Mouse (Mus musculus) kidney, adult 11 months (tissue): ENCODE results near the gene Sgpp2.

Source experiments
- DNase-seq: peaks from one replicate; pipeline ENCODE4 v3.0.0; 2022

The Sgpp2 gene

DNA sequence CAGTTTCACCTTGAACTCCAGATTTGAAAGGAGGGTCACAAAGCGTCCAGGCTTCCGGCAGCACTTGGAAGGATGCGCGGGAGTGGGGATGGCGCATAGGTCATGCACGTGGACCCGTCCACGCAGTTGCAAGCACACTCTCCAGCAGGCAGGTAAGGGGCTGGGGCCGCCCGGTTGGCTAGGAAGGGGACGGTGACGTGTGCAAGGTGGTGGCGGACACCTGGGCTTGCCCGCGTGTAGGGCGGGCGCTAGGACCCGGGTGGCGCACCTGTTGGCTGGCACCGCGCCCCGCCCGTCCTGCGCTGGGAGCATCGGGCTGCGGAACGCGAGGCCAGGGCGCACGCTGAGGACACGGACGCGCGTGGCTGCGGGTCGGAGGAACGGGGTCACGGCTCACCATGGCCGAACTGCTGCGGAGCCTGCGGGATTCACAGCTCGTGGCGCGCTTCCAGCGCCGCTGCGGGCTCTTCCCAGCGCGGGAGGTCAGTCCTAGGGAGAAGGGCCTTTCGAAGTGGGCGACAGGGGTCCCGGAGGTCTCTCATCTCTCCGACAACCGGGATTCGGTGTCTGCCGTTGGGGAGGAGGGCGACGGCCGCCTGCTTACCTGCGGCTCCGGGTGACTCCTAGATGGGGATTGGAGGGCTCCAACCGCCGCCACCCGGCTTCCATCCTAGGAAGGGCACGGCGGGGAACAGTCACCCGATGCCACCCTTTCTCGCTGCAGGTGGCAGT lies at the start of gene Sgpp2:
Gene Sgpp2, plus strand, starts transcription at position 325 of the 732 bp plus-strand sequence.
- peak; percentile 68 for DNase-seq

- no peak for DNase-seq
Observed at GRCm38 (mm10) chr1:78267519-78267918, 42.6 kb upstream of the Sgpp2 start.

DNA sequence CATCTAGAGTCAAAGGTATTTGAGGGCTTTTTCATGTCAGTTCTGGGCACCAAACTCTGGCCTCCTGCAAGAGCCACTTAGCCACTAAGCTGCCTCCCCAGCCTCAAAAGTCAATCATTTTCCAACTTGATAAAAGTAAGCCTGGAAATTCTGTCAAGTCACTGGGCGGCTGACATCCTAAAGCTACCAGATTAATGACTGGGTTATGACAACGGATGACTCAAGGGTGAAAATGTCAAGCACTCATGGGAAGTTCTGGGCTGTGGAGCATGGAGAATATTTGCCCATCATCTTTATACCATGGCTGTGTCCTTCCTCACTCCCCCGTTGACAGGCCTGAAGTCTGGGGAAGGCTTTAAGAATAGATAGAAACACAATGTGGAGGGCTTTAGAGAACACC lies 37.2 kb upstream of the Sgpp2 start:
- DNase-seq: no peak

- no peak for DNase-seq
Observed at GRCm38 (mm10) chr1:78279128-78279527, 31.0 kb upstream of the Sgpp2 start.

DNA sequence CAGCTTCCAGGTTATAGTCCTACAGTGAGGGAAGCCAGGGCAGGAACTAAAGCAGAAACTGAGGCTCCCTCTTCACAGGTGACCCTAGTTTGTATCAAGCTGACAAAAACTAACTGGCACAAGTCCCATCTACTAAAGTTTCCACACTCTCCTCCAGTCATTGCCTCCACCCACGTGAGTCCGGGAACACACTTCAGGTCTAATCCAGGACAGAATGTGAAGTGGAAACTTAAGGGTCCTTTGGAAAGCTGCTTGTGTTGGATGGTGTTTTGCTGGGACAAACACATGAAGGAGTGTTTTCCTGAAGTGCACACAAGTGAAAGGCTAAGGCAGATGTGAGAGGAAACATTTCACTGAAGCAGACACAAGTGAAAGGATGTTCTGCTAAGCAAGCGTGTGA lies 17.7 kb upstream of the Sgpp2 start:
- no peak for DNase-seq

- DNase-seq: no peak
Observed at GRCm38 (mm10) chr1:78299670-78300225, 10.4 kb upstream of the Sgpp2 start.

DNA sequence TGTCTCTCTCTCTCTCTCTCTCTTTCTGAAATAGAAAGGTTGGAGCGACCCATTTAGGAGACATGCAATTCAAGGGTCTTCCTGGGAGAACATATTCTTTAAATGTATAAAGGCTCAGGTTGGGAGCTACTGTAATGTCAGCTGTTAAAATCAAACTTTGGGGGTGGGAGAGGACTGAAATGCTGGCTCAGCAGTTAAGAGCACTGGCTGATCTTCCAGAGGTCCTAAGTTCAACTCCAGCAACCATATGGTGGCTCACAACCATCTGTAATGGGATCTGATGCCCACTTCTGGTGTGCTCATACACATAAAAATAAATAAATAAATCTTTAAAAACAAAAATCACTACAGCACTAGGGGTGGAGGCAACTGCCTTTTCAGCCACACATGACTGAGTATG lies 1.5 kb upstream of the Sgpp2 start:
- no peak for DNase-seq

DNA sequence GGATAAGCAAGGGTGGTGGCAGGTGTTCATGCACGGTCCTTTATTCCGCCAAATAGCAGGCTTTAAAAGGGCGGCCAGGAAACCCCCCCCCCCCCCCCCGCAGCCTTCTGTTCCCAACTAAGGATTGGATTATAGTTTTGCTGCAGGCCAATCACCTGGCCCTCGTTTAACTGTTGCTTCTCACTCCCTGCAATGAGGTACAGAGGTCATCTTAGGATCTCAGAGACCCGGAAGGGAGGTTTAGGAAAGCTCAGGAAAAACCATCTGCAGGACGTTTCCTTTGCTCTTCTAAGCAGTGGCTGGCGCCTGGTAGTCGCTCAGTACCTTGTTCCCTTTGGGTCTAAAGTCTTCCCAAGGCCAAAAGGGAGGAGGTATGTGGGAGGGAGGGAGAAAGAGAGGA lies 865 bp upstream of the Sgpp2 start:
- peak; percentile 35 for DNase-seq

DNA sequence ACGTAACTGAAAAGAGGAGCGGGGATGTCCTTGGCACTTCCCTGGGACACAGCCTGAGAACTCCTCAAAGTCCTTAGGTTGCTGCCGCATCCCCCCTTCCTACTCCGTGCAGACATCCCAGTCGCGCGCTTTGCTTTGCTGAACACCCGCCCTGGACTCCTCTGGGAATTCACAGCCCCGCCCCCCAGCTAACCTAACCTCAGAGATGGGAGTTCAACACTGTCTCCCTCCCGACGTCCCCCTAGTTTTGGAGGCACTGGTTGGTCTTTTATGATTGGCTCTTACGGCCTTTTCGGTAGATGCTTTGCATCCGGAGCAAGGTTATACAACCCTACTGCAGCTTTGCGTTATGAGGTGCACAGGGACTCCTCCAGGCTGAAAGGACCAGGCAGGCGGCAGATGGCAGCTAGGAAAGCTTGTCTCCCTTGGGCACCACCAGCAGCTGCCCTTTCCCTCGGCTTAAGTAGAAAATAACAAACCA lies 756 bp downstream of the Sgpp2 start:
- peak; percentile 36 for DNase-seq

DNA sequence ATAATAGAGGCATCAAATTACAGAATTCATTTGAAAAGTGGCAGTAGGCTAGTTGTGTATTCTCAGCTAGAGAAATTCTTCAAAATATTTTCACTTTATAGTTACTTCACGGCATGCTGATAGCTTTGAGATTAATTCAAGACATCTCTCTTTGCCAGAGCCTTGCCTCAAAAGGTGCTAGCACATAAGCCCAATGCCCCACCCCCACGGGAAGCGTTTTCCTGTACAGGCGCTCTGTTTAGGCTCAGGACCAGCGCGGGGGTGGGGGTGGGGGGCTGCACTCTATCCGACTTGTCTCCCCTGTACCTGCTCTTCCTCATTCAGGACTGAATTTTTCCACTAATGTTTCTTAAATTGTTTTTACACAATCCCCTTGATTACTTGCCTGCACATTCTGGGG lies 1.3 kb downstream of the Sgpp2 start:
- no peak for DNase-seq

- no peak for DNase-seq
Observed at GRCm38 (mm10) chr1:78312917-78313316, 2.8 kb downstream of the Sgpp2 start.

GRCm38 (mm10) chr1:78313961-78314360 lies 3.8 kb downstream of the Sgpp2 start:
- DNase-seq: no peak

DNA sequence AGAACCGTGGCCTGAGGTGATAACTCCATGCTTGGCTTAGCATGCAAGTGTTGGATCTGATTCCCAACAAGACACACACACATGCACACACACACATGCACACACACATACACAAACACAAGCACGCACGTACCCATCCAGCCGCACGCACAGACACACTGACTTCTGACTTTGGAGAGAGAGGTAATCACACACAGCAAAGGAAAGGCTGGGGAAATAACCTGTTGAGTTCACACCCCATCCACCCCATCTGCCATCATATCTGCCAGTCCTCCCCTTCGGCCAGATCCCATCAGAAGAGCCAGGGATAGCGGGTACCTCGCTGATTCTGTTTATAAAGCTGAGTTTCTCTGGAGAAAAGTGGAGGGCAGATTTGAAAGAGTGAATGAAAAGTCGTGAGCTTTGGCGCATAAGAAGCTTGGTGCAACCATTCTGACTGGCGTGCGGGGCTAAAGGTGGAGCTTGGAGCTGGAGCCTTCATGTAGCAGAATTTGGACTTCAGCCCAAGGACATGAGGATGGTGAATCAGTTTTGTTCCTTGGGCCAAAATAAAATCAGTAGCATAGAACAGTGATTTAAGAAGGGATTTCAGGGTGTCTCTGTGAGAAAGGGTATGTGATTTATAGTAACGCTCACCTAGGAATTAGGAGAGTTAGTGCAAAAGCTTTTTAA lies 8.1 kb downstream of the Sgpp2 start:
- DNase-seq: no peak

GRCm38 (mm10) chr1:78320291-78320690 lies 10.1 kb downstream of the Sgpp2 start:
- DNase-seq: no peak

- DNase-seq: peak; percentile 30
Observed at GRCm38 (mm10) chr1:78322098-78322778, 12.1 kb downstream of the Sgpp2 start.

DNA sequence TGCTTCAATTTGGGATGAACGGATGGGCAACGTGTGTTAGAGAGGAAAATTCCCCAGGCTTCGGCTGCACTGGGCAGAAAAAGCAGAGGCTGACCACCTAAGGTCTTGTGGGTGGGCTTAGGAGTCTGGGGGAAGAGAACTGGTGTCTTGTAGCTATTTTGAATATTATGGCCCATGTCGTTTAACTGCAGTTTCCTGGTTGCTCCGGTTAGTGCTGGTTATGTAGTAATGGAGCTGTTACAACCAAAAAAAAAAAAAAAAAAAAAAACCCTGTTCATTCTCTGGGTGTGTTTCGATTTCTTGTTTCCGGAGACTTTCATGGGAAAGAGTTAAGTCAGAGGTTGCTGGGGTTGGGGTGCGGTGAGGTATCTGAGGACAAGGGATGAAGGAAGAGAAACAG lies 12.7 kb downstream of the Sgpp2 start:
- no peak for DNase-seq

DNA sequence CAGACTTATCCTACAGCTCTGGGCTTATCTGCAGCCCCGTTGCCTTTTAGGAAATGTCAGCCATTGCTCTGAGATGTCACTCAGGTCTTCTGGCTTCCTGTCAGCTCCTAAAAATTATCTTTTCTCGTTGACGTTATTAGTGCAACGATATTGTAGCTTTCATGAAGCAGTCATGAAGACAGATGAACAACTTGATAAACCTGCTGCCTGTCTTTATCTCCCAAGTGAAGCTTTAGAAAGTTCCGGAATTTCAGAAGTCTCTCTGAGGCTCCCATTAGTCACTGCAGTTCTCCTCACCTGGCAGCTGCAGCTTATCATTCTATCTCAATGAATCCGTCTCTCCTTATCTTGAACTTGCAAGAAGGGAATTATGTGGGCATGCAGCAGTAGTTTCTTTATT lies 13.9 kb downstream of the Sgpp2 start:
- no peak for DNase-seq

DNA sequence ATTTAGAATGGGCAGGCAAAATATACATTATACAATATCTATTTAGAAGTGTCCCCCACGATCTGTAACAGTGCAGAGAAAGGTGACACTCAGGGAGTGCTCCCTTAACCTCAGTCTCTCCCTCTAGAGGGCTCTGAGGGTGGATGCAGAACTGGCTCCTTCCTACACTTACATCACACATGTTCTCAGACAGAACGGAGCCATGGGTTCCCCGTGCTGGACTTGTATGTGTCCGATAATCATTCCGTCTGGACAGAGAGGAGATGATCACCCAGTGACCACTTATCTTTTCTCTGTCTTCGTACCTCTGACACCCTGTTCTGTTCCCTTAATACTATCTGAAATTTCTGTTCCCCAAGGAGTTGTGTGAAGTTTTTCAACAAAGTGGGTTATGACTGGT lies 15.7 kb downstream of the Sgpp2 start:
- DNase-seq: no peak

GRCm38 (mm10) chr1:78328646-78329045 lies 18.5 kb downstream of the Sgpp2 start:
- no peak for DNase-seq

DNA sequence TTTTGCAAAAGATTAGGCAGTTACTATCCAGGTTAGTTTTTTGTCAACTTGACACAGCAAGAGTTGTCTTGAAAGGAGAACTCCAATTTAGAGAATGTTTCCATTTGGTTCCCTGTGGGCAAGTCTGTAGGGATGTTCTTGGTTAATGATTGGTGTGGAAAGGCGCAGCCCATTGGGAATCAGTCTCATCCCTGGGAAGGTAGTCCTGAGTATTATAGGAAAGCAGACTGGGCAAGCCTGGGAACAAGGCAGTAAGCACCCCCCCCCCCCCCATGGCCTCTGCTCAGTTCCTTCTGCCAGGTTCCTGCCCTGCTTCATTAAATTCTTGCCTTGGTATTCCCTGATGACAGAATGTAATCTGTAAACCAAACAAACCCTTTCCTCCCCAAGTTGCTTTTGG lies 19.7 kb downstream of the Sgpp2 start:
- DNase-seq: no peak

DNA sequence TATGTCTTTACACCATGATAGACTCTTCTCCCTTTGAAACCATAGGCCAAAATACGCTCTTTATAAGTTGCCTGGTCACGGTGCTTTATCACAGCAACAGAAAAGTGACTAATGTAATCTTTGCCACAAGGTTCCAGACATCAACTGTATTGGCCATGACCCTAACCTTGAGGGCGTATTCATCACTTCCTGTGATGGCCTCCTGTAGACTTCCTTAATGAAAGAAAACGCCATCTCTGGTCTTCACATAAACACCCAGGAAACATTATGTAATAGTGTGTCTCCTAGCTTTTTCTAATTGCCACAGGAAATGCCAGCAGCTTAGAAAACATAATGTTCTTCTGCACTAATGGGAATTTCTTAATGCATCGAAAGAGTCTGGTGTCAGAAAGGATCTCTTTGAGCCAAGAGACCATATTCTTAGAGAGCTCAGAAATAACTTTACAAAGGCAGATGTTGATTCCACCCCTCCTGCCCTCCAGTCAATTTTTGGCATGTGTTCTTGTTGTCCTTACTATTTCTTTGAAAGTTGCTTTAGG lies 20.5 kb downstream of the Sgpp2 start:
- no peak for DNase-seq

GRCm38 (mm10) chr1:78337726-78338125 lies 27.6 kb downstream of the Sgpp2 start:
- DNase-seq: no peak

GRCm38 (mm10) chr1:78338212-78338611 lies 28.1 kb downstream of the Sgpp2 start:
- peak; percentile 44 for DNase-seq
